Mouse (Mus musculus): ENCODE measurements around the gene Nudt9. TPM values are rescaled to one million over a fixed set of nuclear protein-coding genes. Genes with fewer than 3 reads are reported as not detected.
A peak's percentile ranks its signal among the peaks of the same experiment; 100 is the strongest.

Gene Nudt9
- total RNA-seq, 2 experiments from 2014 or later: 75.6 to 77.4 TPM

DNA sequence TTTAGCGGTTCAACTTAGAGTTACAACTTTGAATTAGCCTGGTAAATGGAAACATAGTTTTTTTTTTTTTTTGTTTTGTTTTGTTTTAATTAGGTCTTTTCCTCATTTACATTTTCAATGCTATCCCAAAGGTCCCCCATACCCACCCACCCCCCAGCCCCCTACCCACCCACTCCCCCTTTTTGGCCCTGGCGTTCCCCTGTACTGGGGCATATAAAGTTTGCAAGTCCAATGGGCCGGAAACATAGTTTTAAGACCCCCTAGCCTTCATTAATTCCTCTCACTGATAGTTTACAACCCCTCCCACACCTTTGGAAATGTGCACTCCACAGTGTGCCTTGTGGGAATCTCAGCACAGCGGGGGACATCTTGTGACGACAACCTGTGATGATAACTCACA lies 27.5 kb downstream of the Nudt9 start:
- no peak for DNase-seq (ENCODE audit: low spot score in 2 of 2)

DNA sequence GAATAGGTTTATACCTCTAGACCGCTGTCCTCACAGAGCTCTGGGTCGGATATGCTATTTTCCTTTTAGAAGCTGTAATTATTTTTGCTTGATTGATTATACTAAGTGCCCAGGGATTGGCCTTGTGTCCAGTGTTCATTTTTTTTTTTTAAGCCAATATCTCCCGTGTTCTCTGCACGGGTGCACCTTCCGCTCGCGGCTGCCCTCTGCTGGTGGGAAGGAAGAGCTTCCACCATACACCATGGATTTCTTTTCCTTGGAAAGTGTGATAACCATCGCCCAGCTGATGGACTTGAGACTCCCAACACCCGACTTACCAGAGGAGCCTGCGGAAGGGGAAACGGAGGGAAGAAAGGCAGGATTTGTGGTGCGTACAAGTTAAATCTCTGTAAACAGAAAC lies 28.3 kb downstream of the Nudt9 start:
- peak in 1 of 2 experiments; percentile 67 for DNase-seq (ENCODE audit: low spot score in 2 of 2)

DNA sequence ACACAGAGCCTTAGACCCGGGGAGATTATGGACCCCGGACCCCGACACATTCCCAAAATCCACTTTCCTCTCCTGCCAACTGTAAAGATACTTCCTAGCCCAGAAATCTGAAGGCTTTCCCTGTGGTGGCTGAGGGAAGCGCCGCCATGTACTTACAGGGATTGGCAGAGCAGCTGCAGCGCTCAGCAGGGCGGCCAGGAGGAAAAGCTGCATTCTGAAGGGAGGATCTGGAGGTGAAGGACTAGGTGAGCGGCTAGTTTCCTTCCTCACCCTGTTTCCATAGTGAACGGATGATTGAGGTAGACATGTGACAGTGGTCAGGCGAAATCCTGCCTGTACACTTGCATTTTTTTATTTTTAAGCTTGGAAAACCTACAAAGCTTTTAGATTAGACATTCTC lies 30.3 kb downstream of the Nudt9 start:
- DNase-seq (ENCODE audit: low spot score in 2 of 2): no peak

DNA sequence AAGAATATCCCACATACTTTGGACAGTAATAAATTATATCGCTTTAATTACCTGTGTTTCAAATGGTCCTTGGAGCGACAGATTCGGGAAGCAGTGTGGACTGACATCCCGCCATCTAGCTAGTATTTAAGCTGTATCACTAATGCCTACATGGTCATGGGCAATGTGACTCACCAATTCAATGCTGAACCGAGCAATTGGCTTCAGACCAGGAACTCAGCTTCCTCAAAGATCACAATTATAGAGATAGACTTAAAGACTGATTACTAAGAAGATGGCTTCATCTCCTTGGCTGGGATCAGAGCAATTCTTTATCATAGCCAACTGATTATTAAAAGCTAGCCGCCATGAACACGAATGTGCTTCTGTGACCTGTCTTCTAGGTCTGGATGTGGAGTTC lies 31.4 kb downstream of the Nudt9 start, which contains the start of gene Gm17660:
Gene Gm17660, minus strand, starts transcription at position 101 of the 400 bp plus-strand sequence.
- no peak for DNase-seq (ENCODE audit: low spot score in 2 of 2)

DNA sequence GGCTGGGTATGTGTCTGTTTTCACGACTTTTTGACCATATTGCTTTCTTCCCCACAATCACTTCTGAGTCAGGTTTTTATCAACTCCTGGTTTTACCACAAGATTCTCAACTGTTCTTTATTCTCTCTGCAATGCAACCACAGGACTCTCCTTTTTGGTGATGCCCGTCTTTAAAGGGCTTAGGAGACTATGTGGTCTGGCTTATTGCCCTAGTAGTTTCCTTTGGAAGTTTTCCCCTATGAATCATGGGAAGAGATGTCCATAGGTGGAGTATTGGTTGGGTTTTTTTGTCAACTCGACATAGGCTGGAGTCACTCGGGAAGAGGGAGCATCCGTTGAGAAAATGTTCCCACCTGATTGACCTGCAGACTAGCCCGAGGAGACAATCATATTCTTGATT lies 34.6 kb downstream of the Nudt9 start:
- no peak for DNase-seq (ENCODE audit: low spot score in 2 of 2)

DNA sequence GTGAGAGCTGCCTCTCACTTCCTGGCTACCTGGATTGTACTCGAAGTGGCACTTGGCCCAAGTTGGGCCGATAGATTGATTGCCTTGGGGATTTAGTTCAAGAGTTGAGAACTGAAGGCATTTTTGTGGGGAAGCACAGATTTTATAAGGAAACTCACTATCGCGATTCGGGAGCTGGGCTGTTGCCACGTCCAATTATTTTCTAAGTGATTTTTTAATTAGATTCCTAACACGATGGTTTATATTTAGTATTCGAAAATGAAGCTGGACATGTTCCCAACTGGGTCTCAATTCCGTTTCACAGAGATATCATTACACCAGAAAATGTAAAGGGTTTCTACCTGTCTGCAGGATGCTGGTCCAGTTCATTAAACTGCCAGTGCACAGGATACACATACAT lies 39.3 kb downstream of the Nudt9 start:
- peak in 1 of 2 experiments; percentile 54 for DNase-seq (ENCODE audit: low spot score in 2 of 2)

DNA sequence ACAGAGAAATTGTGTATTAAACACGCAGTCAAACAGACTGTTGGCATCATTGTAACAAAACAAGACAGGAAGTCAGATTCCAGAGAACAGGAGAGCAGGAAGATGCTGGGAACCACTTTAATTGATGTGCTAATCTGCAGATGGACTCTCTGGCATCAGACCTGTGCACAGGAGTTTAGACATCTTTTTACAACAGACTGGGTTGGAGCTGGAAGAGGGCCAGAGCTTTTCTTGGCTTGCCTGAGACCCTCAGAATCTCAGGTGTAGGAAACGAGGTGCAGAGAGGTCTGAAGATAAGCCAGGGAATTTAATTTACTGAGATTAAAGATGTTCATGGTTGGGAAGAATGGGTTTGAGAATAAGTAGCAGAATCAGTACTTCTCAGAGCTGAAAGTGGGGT lies 43.6 kb downstream of the Nudt9 start:
- DNase-seq (ENCODE audit: low spot score in 2 of 2): no peak

DNA sequence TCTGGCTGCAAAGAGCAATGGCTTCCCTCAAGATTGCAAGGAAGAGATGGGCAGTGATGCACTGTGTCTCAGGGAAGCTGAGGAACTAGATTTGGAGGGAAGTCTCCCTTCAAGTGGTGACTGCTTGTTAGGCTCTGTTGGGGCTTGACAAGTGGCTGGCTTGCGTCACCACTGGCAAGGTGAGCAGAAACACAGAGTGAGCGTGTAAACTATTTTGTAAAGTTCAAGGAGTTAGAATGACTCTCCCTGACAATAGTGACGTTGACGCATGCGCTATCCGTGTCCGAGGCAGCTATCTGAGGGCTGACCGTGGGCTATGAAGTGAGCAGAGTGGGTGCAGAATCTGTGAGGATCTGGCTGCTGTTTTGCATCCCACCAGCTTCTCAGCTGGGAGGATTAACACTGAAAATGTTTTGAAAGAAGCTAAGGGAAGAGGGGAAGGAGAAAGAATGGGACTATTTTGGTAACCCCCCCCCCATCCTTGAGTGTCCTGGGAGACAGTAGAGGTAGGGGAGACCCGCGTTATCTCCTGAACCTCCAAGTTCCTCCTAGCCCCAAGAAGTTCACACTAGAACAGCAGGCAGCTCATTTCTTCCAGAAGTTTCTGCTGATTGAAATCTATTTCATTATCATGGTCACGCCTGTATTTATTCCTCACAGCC lies 49.4 kb downstream of the Nudt9 start:
- no peak for DNase-seq (ENCODE audit: low spot score in 2 of 2)

DNA sequence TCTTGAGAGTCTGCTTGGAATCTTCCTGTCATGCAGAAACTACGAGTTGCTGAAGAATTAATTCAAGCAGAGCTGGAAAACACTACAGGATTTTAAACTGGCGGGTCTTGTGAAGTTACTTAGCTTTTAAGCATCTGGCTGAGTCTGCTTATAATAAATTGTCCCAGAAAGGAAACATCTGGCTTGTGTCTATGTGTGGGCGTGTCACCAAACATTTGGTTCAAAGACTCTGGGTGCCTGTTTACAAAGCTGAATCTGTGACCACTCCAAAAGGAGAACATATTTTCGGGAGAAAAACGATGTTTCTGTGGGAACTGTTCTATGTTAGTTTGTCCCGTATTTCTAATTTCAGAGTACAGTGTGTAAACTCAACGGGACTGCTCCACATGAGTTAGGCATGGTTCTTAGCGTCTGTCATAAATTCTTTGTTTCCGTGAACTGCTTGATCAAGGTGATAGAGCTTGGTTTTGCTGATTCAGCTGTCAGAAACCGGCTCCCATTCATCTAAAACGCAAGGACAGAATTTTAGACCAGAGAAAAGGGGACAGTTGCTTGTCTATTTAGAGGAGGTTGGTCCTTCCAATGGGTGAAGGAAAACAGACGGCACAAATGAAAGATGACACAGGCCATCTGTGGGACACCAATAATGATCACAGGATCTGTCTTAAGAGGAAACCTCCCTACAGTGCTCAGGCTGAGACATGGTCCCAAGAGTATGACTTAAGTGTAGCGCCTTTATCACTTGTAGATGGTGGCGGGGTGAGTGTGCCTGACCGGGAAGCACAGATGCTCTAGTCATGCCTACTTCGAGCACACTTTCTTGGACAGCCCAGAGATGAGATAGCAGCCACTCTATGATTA lies 50.2 kb downstream of the Nudt9 start:
- no peak for DNase-seq (ENCODE audit: low spot score in 2 of 2)

DNA sequence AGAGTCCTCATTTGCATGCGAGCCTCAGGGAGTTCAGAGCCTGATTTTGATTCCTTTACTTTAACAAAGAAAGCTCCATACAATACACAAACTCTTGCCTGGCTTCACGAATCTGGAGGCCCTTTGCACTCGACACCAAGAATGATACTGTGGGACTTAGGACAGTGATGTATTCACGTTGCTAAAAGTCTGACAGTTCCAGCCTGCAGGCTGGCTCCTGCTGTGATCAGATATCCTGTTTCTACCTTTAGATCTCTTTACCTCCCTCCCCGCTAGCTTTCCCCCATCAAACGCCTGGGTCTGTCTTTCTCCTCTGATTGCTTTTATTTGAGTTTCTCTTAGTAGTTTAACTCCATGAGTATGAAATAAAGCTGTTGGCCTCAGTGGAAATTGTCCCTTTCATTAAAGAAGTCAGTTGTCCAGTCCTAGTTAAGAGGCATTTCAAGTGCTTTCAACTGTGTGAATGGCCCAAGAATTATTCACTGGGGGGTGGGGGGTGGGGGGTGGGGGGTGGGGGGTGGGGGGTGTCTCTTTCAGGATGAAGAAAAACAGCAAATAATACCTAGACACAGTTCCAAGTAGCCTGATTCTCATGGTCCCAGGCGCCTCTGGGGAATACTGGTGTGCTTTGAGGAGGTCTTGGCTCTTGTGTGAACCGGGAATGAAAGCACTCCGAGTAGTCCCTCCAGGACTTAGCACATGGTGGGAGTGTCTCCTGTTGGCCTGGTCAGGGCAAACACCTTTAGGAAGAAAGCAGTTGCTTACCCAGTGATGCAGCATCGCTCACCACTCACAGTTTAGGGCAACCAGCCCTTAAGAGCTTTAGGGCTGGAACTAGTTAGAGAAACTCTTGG lies 55.8 kb downstream of the Nudt9 start:
- no peak for DNase-seq (ENCODE audit: low spot score in 2 of 2)

DNA sequence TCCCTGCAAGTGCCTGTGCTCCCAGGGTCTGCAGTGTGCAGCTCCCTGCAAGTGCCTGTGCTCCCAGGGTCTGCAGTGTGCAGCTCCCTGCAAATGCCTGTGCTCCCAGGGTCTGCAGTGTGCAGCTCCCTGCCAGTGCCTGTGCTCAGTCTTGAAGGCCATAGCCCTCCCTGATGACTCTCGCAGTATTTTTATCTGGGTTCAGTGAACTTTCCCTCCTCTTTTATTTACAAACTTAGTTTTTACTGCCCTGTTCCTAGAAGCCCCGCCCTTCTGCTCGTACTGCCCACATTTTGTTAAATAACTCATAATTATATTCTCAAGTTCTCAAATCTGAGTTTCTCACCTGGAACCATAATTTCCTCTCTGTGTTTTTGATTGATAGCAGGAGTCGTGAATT lies 57.1 kb downstream of the Nudt9 start:
- no peak for DNase-seq (ENCODE audit: low spot score in 2 of 2)

DNA sequence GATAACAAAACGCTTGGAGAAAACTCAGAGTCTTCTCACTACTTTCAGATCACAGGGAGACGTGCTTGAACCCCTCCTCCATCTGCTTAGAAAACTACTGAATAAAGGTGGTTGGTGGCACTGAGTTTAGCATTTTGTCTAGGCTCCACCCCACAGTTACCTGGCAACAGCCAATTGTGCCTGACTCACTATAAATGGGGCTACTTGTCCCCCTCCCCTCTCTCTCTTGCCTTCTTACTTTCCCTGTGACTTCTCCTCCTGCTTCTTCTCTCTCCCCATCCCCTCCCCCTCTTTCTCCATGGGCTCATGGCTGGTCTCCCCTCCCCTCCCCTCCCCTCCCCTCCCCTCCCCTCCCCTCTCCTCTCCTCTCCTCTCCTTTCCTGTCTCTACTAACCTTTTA lies 58.0 kb downstream of the Nudt9 start:
- DNase-seq (ENCODE audit: low spot score in 2 of 2): no peak

DNA sequence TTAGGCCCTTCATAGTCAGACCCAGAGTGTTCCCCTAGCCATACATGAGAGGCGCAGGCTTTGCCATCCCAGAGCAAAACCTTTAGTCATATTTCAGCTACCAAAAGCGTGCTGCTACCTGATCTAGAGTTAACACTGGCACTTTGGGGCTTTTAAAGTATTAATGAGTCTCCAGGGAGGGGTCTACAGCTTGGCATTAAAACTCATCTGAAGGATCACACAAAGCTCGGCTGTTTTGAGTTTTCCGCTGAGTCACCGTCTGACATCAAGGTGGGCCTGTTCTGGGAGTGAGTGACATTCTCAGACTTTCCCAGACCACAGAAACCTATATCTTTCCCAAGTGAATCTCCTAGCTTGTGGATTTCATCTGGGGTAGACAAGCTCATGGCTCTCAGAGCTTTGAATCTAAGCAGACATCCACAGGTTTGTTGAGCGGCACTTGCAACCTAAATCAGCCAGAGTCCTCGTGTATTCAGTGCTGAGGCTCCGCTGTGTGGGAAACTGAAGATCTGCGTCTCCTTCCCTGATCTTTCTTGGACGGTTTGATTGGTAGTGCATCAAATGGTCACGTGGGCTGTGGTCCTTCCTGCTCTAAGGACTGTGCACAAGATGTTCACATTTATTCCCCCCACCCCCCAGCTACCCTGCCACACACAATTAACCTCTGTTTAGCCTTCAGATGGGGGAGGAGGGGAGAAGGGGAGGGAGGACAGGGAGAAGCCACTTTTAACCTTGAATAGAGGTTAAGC lies 62.2 kb downstream of the Nudt9 start:
- no peak for DNase-seq (ENCODE audit: low spot score in 2 of 2)

DNA sequence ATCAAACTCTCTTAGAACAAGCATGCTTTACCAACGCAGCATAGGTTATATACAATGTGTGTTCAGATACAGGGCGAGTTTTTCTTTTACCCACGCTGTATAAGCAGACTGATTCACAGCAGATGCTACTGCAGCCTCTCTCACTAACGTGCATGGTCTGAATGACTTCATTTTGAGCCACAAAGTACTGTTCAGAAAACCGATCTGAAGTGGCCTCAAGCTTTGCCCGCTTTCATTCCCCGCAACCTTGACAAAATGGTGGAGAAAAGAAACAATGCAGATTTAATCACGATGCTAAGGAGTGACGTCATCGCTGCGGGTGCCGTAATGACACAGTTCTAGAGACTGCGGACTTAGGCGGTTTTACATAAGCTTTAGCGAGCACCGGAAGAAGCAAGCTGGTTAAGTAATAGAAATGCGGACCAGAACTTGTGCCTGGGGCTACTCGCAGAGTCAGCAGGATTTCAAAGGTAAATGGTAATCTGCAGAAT lies 62.8 kb downstream of the Nudt9 start:
- DNase-seq (ENCODE audit: low spot score in 2 of 2): no peak

DNA sequence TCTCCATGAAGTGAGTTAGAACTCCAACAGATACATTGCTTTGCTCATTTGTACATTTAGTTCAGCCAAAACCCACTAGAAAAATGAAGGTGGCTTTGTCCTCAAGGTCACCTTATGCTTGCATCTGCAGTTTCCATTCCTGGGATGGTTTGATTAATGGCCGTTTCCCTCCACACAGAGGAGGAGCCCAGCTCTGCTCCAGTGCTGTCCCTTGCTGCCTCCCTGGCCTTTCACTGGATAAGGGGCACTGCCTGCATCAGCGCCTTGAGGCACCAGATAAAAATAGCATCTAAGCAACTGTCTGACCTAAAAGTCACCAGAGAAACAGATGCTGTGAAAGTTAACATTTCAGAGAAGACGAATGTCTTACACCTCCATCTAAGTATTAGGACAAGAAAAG lies 63.4 kb downstream of the Nudt9 start:
- DNase-seq (ENCODE audit: low spot score in 2 of 2): no peak

DNA sequence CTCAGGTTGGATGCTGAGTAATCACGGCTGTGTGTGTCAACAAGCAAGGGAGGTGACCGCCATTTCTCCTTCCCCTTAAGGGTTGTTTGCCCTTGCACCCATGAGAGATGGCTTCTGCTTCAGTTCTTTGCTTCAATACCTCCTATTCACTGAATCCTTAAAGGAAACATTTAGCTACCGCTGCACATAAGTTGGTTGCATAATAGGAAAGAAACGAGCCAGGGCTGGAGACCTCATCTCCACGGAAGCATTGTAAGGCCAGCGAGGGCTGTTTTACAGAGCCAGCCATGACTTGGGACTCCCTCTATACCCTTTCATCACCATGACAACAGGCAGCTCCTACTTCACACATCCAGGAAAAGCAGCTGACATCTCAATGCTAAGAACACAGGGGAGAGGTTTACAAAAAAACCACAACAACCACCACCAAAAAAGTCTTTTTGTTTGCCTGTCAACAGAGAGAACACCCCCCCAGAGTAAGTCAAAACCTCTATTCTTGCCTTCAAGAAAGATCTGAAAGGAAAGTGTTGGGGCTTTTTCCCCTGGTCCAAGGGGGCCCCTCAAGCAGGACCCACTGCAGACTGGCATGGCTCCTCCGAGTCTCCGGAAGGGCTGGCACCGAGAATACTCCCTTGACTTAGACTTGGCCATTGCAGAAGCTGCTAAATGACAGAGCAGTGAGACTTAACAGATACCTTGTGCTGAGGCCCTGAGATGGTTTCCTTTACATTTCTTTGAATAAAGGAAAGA lies 64.2 kb downstream of the Nudt9 start:
- DNase-seq (ENCODE audit: low spot score in 2 of 2): peak; percentile 60 to 78

DNA sequence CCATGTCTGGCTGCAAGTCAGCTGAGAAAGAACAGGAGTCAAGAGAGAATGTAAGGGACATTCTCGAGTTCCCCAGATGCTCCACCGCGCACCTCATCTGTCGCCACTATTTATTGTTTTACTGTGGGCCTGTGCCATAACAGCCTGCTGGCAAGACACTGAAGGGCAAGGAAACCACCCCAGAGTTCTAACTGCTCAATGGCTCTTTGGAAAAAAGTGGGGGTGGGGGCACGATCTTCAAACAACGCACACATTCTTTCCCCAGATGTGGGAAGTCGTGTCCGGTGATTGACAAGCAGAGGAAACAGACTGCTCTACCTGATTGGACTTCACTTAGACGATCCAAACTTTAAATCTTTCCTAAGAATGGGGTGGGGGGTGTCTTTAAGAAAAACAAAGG lies 65.9 kb downstream of the Nudt9 start:
- no peak for DNase-seq (ENCODE audit: low spot score in 2 of 2)

DNA sequence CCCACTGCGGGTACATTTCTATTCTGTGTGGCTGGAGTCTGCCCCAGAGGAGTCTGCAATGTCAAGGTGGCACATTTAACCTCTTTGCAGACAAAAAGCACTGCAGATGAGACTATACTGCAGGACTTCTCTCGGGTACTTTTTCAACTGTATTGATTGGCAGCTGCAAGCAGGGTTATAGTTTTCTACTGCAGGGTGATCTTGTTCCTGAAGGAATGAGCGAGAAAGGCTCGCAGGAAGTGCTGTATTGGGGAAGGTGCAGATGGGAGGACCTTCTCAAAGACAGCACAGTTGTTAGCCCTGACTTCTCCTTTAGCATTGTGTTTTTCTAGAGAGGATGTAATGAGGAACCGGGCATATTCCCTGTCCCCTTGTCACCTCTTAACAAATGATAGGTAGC lies 66.4 kb downstream of the Nudt9 start:
- no peak for DNase-seq (ENCODE audit: low spot score in 2 of 2)

DNA sequence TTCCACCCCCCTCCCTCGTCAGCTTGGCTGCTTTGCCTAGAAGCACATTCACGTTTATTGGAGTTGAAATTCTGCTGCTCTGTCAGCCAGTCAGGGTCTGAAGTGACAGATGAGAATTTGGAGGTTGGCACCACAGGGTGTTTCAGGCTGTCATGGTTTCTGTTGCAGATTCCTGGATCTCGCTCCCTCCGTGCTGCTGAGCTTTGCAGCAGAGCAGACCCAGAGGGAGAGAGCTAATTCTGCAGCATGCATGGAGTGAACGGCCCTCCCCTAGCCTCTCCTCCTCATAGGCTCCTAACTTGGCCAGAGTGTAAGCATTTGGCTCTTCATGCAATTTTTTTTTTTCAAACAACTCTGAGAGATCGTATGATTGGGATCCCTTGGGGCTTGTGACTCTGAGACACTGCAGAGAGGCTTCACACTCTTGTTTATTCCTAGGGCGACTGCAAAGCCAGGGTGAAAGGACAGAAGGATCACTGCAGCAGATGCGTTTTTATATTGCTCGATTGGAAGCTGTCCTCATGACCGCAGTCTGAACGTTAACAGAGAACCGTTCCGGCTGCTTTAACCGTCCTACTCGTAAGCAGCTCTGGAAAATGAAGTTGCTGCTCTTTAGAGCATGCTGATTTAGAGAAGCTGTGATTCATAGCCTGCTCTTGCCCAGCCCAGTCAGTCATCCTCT lies 67.5 kb downstream of the Nudt9 start, which contains the start of gene Sparcl1:
Gene Sparcl1, minus strand, starts transcription at position 243 of the 682 bp plus-strand sequence.
- peak; percentile 75 to 88 for DNase-seq (ENCODE audit: low spot score in 2 of 2)
